Mouse (Mus musculus) ZHBTc4 (cell line): ENCODE data around the gene Col24a1.

Experiments
- DNase-seq: peaks from one replicate; pipeline ENCODE4 v3.0.0-alpha.2; 2011; ENCODE audit warnings: low read depth, low spot score

The Col24a1 gene

DNA sequence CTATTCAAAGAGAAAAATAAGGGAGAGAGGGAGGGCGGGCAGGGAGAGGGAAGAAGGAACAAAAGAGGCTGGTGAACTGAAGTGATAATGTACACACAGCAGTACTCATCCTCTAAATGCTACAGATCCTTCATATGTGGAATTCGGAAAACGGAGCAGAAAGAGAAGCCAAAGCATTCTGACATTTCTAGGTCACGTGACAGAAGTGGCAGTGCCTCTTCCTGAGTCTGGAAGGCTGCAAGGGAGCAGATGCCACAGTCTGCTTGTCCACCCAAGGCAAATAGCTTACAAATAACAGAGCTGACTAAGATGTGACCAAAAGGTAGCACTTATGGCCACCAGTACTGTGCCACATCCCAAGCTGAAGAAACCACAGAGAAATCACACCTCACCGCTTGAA, 164.8 kb downstream of the Col24a1 start:
- DNase-seq = no peak

DNA sequence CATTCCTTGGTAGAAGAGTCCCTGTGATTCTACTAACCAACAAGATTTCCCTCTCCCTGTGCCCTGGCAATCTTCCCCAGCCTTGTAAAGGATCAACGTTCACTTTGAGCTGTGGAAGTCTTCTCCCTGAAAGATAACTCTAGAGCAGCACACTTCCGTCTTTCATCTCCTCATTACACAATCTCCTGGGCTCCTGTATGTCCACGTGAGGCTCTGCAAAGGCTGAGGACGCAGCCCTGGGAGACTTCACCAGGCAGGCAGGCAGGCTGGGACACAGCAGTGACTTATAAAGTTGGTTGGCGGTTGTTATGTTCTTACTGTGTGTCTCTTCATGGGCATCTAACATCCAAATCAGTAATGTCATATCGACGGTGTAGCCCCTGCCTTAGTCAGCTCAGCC, 170.1 kb downstream of the Col24a1 start:
- DNase-seq = no peak

DNA sequence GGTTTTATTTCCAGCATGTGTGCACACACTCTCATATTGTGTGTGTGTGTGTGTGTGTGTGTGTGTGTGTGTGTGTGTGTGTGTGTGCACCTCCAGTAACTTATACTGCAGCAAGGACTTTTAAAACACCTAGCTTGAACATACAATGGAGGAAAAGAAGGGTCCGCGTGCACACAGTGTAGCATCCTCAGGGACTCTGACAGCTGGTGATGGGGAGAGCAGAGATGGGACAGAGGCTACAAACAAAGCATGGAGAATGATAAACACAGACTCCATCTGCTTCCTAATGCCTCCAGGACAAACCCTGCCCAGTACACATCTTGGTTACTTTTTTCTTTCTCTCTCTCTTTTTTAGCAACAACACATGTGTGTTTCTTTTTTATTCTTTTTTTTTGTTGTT, 171.5 kb downstream of the Col24a1 start:
- DNase-seq = no peak

DNA sequence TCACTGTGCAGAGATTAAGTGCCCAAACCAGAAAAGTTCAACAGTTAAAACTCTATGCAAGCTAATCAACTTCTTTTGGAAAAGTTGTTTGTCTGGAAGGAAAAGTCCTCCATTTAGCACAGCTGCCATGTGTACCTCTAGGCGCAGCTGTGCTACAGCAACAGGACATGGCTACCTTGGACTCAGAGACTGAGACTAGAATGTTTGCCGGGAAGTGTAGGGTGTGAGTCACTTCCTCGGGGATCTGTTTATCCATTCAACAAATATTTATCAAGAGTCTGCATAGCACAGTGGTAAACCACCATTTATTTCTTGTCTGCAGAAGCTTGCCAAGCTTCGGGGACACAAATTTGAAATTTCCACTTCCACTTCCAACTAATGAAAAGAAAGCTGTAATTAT, 178.8 kb downstream of the Col24a1 start:
- DNase-seq = no peak

DNA sequence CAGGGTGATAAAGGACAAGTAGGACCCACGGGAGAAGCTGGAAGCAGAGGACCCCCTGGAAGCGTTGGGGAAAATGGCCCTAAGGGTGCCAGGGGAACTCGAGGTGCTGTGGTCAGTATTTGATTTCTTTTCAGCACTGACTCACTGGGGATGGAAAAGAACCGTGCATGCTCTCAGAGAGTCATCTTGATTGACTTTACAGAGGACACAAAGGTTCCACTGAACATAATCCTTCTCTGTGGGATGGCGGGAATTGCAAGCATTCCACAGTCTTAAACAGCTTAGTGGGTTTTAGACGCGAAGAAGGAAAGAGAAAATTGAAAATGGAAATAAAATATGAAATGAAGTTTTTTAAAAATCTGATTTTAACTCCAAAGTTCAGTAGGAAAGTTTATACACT, 181.9 kb downstream of the Col24a1 start:
- no peak for DNase-seq

DNA sequence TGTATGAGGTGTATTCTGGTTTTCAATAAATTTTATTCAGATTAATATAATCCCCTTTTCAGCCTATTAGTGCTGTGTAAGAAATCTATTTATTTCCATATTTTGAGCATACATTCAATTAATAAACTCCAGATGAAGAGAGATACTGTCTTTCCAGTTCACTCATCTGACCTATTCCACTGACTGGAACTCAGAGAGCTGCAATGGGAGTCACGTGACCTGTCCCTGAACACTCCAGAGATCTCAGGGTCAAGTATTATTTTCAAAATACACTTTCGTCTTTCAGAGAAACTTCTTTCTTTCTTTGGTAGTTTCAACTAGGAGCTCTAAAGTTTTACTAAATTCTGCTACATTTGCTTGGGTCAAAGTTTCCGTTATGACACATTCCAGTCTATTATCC, 184.4 kb downstream of the Col24a1 start:
- DNase-seq = no peak

DNA sequence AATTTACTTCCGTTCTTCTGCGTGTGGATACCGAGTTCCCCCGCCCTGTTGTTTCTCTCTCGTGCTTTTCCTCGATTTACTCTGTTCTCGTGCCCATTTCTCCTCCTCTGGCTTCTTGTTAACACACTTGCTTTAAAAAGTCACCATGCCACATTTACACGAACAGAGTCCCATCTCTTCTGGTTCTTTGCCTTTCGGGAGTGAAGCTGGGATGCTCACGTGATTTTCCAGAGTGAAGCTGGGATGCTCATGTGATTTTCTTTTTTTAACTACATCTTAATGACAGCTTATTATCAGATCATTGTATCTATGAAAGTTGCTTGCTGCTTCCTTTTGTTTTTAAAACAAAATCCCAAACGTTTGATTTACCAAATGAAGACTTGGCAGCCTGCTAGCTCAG, 184.8 kb downstream of the Col24a1 start:
- no peak for DNase-seq

DNA sequence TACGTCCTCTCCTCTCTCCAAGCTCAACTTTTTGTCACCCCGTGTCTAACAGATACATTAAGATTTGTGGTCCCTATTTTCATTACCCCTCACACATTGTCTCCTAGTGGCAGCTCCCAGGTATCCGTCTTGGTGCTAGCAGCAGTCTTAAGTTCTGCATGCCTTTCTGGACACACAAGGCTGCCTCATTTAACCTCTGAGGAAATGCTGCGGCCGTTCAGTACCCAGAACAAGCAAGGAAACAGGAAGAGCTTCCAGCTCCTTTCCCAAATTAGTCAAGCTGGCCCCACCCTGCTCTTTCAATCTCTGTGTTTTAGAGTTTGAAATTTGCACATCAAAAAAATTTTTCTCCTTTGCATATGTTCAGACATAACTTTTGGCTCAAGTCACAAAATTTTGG, 186.2 kb downstream of the Col24a1 start:
- no peak for DNase-seq

DNA sequence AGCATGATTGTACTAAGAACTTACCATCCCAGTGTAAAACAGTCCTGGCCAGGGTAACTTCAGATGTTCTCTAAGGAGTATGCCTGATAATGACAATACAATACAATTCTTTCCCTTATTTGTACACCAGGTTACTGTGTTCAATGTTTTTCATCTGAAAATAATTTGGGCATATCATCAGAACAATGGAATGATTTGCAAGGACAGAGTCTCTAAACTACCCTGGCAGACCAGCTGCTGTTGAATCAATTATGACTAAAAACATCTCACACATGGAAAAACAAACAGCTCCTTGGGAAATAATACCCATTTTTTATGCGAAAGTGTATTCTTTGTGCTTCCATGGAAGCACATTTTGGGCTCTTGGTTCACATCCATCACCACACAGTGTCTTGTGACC, 198.0 kb downstream of the Col24a1 start:
- no peak for DNase-seq

DNA sequence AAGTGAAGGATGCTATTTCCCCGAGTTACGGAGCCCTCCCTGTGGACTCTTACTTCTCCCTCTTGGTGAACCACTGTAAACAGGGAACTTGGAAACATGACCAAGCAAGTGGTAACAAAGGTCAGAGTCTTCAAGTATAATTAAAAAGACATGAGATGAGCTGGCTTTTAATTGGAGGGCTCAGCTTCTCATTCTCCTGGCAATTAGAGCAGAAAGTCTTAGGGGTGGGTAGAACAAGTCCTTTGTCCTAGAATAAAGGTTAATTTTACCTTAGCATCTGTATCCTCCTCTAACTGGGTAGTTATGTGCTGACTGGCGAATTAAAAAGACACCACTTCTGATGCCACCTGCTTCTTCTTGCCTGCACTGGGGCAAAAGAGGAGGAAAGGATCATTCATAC, 199.1 kb downstream of the Col24a1 start:
- no peak for DNase-seq

DNA sequence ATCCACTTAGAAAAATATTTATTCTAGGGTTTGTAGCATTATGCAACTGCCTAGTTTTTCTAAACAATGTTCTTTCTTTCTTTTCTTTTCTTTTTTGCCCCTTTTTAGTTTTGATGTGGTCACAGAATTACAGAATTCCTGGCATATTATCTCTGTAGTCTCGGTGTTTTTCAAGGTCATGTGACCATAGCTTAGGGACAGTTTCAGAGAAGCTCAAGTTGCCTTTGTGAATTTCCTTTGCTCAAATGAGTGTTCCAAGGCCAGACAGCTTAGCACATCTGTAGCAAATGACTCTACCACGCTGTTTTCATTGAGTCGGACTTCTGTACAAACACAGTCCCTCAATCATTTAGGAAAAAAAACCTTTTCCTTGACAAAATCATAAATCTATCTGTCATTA, 205.9 kb downstream of the Col24a1 start:
- no peak for DNase-seq

DNA sequence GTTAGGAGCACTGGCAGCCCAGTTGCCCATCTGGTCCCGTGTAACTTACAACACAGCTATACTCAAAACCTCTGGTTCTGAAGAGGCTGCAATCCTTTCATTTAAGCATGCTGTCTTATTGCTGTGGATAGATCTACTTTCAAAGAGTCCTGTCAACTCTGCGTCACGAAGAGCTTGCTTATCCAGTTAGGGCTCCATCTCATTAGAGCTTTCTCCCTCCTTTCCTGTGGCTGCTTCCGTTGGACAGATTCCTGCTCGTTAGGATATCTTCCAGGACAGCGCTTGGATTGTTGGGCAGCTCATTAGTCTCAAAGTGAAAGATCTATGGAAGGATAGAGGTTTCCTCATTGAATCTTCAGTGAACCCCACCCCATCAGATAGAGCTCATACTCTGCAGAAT, 206.6 kb downstream of the Col24a1 start:
- DNase-seq = no peak

DNA sequence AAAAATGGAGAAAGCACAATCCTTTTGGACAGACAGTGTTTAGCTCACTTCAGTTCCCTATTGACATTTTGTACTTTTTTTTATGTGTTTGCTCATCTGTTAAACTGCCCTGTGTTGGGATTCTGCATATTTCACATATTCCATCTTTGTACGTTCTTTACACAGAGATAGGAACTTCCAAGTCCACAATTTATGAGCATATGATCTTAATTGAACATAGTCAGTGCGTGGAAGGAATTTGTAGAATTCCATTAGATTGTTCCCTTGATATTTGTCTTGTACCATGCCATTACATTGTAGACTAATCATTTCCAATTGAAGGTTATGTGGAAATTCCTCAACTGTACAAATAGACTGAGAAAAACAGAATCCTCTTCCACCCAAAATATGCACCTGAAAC, 212.6 kb downstream of the Col24a1 start:
- no peak for DNase-seq

DNA sequence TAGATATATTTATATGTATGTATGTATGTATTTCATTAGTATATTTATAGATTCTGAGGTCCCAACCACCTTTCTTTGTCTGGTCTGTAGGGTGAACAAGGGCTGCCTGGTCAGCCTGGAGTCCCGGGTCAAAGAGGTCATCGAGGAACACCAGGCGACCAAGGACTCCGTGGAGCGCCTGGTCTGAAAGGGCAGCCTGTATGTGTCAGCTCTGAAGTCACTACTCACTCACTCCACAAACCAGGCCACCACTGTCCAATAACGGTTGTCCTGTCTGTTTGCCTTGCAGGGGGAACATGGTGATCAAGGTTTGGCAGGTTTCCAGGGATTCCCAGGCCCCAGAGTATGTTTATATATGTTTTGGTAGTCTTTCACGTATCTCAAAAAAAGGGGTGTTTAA, 216.3 kb downstream of the Col24a1 start:
- DNase-seq = no peak

DNA sequence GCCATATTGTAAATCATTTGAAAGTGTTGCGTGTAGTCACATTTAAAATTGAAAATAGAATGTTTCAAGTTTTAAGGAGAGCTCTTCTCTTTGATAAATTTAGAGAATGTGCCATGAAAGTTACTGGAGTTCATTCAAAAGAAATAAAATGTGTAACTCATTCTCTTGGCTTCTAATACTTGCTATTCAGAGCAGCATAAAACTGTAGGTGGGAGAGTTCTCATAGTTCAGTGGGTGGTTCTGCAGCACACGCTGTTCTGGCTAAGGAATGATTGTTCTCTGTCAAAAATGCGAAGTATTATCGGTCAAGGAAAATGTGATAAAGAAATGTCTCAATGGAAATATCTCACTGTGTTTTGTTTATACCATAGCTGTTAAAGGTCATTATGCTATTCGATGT, 221.9 kb downstream of the Col24a1 start:
- DNase-seq = no peak

DNA sequence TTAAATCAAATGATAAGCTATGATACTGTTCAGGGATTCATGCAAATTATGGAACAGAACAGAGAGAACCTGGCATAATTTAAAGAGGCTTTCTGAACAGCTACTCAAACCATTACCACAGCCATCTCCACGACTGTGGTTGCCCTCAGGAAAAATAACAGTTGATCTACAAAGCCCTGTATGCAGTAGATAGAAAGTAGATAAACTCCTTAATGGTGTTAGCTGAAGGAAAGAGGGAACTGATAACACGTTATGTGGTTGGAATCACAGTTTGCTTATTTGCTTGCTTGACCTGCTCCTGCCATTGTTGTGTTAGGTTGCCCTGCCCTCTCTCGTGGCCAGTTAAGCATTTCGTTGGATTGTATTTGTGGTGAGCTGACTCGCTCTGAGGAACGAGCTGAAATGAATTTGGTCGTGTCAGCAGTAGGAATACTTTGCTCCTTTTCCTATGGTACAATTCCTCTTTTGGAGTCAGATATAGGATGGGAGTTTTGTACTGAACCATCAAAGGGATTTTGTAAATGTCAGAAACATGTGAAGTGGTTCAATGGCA, 229.3 kb downstream of the Col24a1 start:
- no peak for DNase-seq

DNA sequence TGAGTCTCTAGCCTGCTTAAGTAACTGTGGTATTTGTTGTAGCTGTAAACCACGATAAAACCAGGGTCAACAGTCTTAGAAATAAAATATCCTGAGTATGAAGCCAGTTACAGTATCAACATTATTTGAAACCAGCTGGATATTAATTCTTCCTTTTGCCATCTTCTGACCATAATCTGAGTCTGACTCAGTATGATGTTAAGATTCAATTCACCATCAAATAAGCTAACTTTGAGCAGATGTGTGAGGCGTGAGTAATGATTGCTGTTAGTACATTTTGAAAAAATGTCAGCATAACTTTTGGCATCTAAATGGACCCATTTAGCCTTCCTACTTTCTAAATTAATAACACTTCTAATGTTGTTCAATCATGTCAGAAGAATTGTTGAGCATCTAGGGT, 230.0 kb downstream of the Col24a1 start:
- no peak for DNase-seq

DNA sequence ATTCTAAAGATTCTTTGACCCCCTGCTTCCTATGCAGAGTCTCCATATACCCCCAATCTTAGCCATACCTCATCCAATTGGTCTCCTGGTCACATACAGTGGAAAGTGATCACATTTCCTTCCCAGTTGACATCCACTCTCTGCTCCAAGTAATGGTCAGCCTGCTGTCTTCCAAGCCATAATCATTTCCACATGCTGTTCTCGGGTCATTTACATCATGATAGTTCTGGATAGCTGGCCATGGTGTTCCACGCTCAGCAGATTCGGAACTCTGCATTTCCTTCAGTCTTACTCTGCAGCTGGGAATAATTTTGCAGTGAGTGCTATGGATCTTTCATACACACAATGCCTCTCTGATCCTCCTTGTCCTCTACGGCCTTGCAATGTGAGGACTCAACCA, 233.0 kb downstream of the Col24a1 start:
- no peak for DNase-seq

DNA sequence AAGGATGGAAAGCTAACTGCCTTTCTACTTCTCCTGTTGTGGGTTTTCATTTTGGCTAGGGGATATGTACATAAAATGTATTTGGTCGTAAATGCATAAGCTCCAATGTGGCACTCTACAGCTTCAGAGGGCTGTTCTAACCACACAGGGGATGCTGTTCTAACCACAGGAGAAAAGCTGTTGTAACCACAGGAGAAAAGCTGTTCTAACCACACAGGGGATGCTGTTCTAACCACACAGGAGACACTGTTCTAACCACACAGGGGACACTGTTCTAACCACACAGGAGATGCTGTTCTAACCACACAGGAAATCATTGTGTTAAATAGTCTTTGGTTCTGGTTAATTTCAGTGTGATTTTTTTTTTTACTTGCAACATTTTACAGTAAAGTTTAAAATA, 245.6 kb downstream of the Col24a1 start:
- DNase-seq = no peak

DNA sequence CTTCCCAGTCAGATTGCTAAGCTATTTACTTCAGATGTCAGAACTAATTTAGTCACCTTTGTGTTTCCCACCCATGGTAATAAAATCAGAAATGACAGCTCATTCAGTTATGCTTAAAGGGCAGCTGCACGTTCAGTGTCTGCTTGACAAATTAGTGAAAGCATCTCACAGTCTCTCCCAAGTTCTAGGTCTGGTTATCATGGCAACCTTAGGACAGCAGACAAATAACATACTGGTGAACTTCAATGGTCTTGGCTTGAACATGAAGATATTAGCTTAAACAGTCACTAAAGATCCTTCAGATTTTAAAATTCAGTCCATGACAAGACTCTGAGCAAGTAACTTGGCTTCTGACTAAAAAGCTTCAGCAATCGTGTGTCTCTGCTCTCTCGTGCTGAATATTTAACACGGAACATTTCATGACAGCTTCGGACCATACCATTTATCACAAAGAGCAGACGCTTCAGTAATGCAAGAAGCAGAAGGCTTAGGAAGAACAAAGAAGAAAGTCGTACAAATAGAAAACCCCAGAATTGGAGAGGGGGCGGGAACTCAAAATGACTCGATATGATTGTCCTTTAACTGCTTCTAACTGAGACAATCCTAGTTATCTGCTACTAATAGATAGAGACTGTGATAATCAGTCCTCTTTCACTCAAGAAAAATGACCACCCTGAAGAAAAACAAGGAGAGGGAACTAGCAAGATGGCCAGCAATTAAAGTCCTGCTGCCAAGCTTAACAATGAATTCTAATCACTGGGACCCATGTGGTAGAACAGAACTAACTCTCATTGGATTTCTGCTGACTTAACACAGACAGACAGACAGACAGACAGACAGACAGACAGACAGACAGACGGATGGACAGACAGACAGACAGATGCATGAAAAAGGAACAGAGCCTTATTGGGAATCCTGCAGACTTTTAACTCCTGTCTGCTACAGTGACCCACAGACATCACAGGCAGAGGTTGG, 256.5 kb downstream of the Col24a1 start:
- no peak for DNase-seq

DNA sequence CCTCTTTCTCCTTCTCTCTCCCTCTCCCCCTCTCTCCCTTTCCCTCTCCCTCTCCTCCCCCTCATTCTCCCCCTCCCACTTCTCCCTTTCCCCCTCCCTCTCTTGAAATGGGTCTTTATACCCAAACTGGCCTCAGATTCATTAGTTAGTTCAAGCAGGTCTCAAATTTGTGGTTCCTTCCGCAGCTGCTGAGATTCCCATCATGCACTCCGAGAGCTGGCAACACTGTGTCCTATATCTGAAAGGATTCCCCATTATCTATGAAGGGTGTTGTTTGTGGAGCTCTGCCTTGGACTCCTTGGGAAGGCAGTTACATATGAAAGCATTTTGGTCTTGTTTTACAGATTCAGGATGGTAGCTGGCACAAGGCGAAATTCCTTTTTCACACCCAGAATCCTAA, 257.9 kb downstream of the Col24a1 start:
- DNase-seq = no peak

DNA sequence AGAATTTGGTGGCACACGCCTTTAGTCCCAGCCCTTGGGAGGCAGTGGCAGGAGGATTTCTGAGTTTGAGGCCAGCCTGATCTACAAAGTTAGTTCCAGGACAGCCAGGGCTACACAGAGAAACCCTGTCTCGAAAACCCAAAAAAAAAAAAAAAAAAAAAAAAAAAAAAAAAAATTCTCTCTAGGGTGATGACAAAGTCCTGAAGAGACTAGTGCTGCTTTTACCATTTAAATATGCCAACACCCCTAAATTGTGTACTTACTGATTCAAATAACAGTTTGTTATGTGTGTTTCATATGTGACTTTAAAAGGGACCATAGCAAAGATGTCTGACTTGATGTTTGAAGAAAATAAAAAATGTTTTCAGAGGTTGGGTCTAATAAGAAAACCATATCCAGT, 262.1 kb downstream of the Col24a1 start:
- DNase-seq = no peak

DNA sequence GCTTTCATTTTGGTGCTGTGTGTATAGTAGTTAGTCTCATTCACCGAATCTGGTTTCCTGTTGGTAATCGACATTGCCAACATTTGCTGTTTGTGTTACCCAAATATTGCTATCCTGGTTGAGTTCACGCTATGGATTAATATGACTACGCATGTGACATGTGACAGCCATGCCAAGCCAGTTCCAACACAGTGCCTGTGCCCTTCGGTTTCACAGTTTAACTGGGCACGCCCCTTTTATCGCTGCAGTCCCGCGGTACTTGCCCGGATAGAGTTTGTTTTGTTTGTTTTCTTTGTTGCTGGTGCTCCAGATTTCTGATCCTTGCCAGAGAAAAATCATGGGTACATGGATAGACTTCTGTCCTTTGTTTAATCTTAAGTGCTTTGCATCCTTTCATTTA, 263.9 kb downstream of the Col24a1 start:
- DNase-seq = no peak
